Mouse (Mus musculus) C2C12 (cell line): ENCODE results near the gene Icam5.

ENCODE experiments used
- CEBPB ChIP-seq: IDR thresholded peaks from one replicate; pipeline ENCODE4 v1.6.1; 2011; ENCODE audit warnings: low read depth, mild to moderate bottlenecking, control low read depth, moderate library complexity
- CTCF ChIP-seq: IDR thresholded peaks from one replicate; pipeline ENCODE4 v1.5.1; 2011; ENCODE audit not compliant: control insufficient read depth, insufficient read depth, insufficient read length
- FOSL1 ChIP-seq: IDR thresholded peaks from one replicate; pipeline ENCODE4 v1.8.0; 2011; ENCODE audit warnings: mild to moderate bottlenecking, low read length; ENCODE audit not compliant: poor library complexity, insufficient read depth, severe bottlenecking
- MAX ChIP-seq: IDR thresholded peaks from one replicate; pipeline ENCODE4 v1.6.1; 2011; ENCODE audit warnings: mild to moderate bottlenecking, control low read depth
- MYOD1 ChIP-seq: IDR thresholded peaks from one replicate; pipeline ENCODE4 v1.6.1; 2011; ENCODE audit warnings: low read depth; ENCODE audit not compliant: control insufficient read depth, insufficient read length
- MYOG ChIP-seq: IDR thresholded peaks from one replicate; pipeline ENCODE4 v1.6.1; 2011; ENCODE audit not compliant: control insufficient read depth, insufficient read length; ENCODE audit errors: extremely low read depth
- USF1 ChIP-seq: IDR thresholded peaks from one replicate; pipeline ENCODE4 v1.6.1; 2011; ENCODE audit warnings: low read depth, mild to moderate bottlenecking, control low read depth, moderate library complexity

GRCm38 (mm10) chr9:21035586-21035985, 3.7 kb downstream of the Icam5 start:
- TF ChIP-seq USF1 (no peak), CTCF (no peak), MAX (no peak), CEBPB (no peak), MYOG (no peak), MYOD1 (no peak), FOSL1 (no peak)
